Mouse (Mus musculus) heart, postnatal 0 days (tissue): Measurements from ENCODE around the gene Eif5a2. TPM values are rescaled to one million over a fixed set of nuclear protein-coding genes. Genes with fewer than 3 reads are reported as not detected.

ENCODE experiments used
- ATAC-seq: fragments of 200-750 bp; cut with Nextera tagmentation; 2 replicates; pipeline ENCODE4 v1.8.0; 2017; ENCODE audit warnings: low read depth, moderate number of reproducible peaks, moderate library complexity; ENCODE audit not compliant: insufficient read depth
- DNase-seq: peaks from one replicate; pipeline ENCODE4 v3.0.0-alpha.2; 2016; ENCODE audit warnings: low spot score
- H3K27ac ChIP-seq: fragments of 300-500 bp; sonication (generic); 2 replicates; pipeline ENCODE4 v1.5.1; 2014; ENCODE audit warnings: low read depth, mild to moderate bottlenecking
- H3K27me3 ChIP-seq: fragments of 300-500 bp; sonication (generic); 2 replicates; pipeline ENCODE4 v1.6.1; 2014; ENCODE audit warnings: low read length, mixed read lengths; ENCODE audit not compliant: control insufficient read depth, insufficient read depth
- H3K36me3 ChIP-seq: fragments of 300-500 bp; sonication (generic); replicated peaks from 2 replicates; pipeline ENCODE4 v1.6.1; 2014; ENCODE audit warnings: low read length, mixed read lengths; ENCODE audit not compliant: control insufficient read depth, insufficient read depth
- H3K4me1 ChIP-seq: fragments of 300-500 bp; sonication (generic); 2 replicates; pipeline ENCODE4 v1.6.1; 2014; ENCODE audit warnings: antibody characterized with exemption; ENCODE audit not compliant: control insufficient read depth, insufficient read depth
- H3K4me2 ChIP-seq: fragments of 300-500 bp; sonication (generic); 2 replicates; pipeline ENCODE4 v1.6.1; 2014; ENCODE audit warnings: low read depth, mild to moderate bottlenecking, low read length, moderate library complexity
- H3K4me3 ChIP-seq: fragments of 300-500 bp; sonication (generic); 2 replicates; pipeline ENCODE4 v1.5.1; 2014; ENCODE audit warnings: low read depth, low read length
- H3K9ac ChIP-seq: fragments of 300-500 bp; sonication (generic); replicated peaks from 2 replicates; pipeline ENCODE4 v1.6.1; 2014; ENCODE audit warnings: low read depth, low read length, mixed read lengths
- H3K9me3 ChIP-seq: fragments of 300-500 bp; sonication (generic); replicated peaks from 2 replicates; pipeline ENCODE4 v1.6.1; 2016; ENCODE audit warnings: low read length; ENCODE audit not compliant: control insufficient read depth
- CTCF ChIP-seq: IDR thresholded peaks from 2 replicates; pipeline ENCODE4 v1.5.1; 2016; ENCODE audit warnings: antibody characterized with exemption, control low read depth, low read depth
- EP300 ChIP-seq: IDR thresholded peaks from 2 replicates; pipeline ENCODE4 v1.6.1; 2016; ENCODE audit warnings: antibody characterized with exemption, low read depth
- WGBS: fragments of 180-500 bp; shearing (Covaris S2); extraction: QIAGEN DNeasy Blood & Tissue Kit; methylation state at CpG from one replicate; pipeline ENCODE4 v1.1.7; 2014; 5-methylcytosine and 5-hydroxymethylcytosine counted together
- polyA plus RNA-seq: library from polyadenylated mRNA; unstranded; fragments of >200 nt; fragmentation: Nextera tagmentation; extraction: Ambion mirVana; gene quantifications from 2 replicates; pipeline ENCODE4 v1.2.1, GENCODE M21; 2015
- total RNA-seq: library from RNA; depleted of rRNA; stranded (reverse); fragments of >200 nt; gene quantifications from 2 replicates; pipeline ENCODE4 v1.2.3, GENCODE M21; 2014; ENCODE audit warnings: low replicate concordance

Gene Eif5a2
- total and polyA plus RNA-seq, 2 experiments from 2014 or later: 5.2 to 5.9 TPM

DNA sequence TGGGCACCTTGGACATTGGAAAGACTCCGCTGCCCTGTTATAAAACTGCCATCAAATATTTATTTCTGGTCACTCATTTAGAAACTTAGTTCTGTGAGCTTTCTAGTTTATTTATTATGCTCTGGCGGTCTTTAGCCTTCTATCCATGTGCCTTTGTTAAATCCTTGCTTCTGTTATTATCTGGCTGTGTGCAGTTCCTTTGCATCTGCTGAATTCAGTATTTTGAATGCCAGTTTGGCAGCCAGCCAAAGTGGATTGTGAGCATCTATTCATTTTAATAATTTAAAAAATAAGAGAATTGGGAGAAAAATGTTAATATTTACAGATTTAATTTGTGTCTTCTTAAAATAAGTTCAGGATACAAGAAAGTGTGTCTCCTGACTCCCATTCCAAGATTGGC, 3.1 kb downstream of the Eif5a2 start:
- 85% methylated on average over 2 of the region's 2 CpGs for WGBS
- Histone ChIP-seq H3K36me3 (no peaks in the 10 kb centered on the region), H3K4me1 (peaks cover 10% of the 10 kb centered on the region; the same call in 1 of the 2 replicates), H3K4me3 (no peak overlapping the region), H3K4me2 (no peak overlapping the region), H3K9me3 (no peaks in the 10 kb centered on the region), H3K27ac (no peak overlapping the region), H3K9ac (no peak overlapping the region), H3K27me3 (no peaks in the 10 kb centered on the region)
- DNase-seq (no peak), ATAC-seq (no peak)
- no peak for TF ChIP-seq CTCF
- no peak for TF ChIP-seq EP300

DNA sequence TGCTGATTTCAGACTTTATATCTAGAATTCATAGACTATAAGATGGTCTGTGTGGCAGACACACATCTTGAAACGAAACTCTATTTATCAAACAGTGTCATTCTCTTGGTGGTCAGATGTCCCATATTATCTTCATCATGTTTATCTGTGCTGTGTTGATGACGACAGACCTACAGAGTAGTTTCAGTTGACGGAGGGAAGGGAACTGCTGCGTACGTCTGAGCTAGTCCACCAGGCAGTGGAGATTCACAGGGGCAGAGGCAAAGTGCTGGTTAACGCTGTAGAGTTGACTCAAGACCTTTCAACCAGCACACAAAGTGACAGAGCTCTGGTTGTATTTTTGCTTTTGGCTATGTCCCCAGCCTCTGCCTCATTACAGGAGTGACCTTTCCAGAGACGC, 13.8 kb downstream of the Eif5a2 start:
- no peak overlapping the region for H3K27ac ChIP-seq
- DNase-seq (no peak), ATAC-seq (no peak)
- no peak overlapping the region for H3K4me2 ChIP-seq
- WGBS: 72% methylated on average over 7 of the region's 7 CpGs
- no peaks in the 10 kb centered on the region for H3K4me1 ChIP-seq
- TF ChIP-seq CTCF (no peak), EP300 (no peak)
- H3K9me3 ChIP-seq: no peaks in the 10 kb centered on the region
- H3K27me3 ChIP-seq: no peaks in the 10 kb centered on the region
- H3K36me3 ChIP-seq: no peaks in the 10 kb centered on the region
- H3K4me3 ChIP-seq: no peak overlapping the region
- H3K9ac ChIP-seq: no peak overlapping the region

DNA sequence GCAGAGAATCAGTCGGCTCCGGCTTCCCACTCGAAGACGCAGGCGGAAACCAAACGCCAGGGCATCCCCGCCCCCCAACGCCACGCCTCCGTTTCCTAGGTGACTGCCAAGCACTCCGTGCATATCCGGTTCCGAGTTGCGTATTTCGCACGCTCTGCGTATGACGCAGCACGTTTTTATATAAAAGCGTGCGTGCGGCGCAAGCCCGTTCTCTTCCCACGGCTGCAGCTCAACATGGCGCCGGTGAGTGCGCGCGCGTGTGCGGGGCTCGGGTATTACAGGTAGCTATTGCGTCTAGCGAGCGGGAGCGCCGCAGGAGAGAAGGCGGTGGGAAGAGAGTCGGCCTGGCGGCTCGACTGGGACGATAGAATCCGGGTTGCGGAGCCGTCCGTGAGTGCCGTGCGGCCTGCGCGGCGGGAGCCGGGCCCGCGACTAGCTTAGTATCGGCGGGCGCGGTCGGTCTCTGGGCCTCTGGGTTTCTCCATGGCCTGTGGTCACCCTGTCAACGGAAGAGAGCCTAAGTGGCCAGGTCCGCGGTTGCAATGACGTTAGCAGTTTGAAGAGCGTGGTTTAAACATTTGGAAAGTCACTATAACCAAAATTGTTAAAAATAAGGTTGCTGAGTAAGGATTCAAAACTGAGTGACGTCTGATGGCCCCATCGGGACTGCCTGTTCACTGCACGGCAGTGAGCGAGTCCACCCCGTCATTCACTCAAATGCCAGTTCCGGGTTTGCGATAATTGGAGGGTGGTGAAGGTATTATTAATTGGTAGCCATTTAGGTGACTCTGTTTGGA, 24.4 kb downstream of the Eif5a2 start, which contains the start of gene Rpl22l1:
Rpl22l1 (plus strand) TSS at position 136 of the 797 bp plus-strand sequence.
- peak; percentile 100 for ATAC-seq

GRCm38 (mm10) chr3:28808039-28808643, 27.1 kb downstream of the Eif5a2 start:
- TF ChIP-seq CTCF (no peak), EP300 (no peak)
- Histone ChIP-seq H3K4me1 (peaks cover 3% of the 10 kb centered on the region; the same call in 1 of the 2 replicates), H3K9me3 (no peaks in the 10 kb centered on the region), H3K4me3 (no peak overlapping the region), H3K36me3 (peaks cover 19% of the 10 kb centered on the region), H3K27ac (no peak overlapping the region), H3K27me3 (no peaks in the 10 kb centered on the region), H3K4me2 (no peak overlapping the region), H3K9ac (no peak overlapping the region)
- DNase-seq (no peak), ATAC-seq (no peak)
- WGBS: 91% methylated on average over 4 of the region's 4 CpGs

More for the DNA sequence above, 24.4 kb downstream of the Eif5a2 start, which contains the start of gene Rpl22l1:
- Histone ChIP-seq H3K4me1 (peaks cover 3% of the 10 kb centered on the region; the same call in 1 of the 2 replicates), H3K27me3 (no peaks in the 10 kb centered on the region), H3K9me3 (no peaks in the 10 kb centered on the region), H3K4me2 (peak within 1 kb of the TSS; percentile 78), H3K4me3 (peak within 1 kb of the TSS; percentile 69), H3K9ac (peak within 1 kb of the TSS; percentile 69), H3K27ac (peak within 1 kb of the TSS; percentile 63), H3K36me3 (peaks cover 19% of the 10 kb centered on the region)
- WGBS: under 1% methylated on average over 71 of the region's 72 CpGs
- DNase-seq: peak; percentile 95
- TF ChIP-seq EP300 (peak; percentile 72), CTCF (no peak)

GRCm38 (mm10) chr3:28811441-28811840, 30.4 kb downstream of the Eif5a2 start:
- TF ChIP-seq EP300 (no peak), CTCF (no peak)
- Histone ChIP-seq H3K4me2 (no peak overlapping the region), H3K27ac (no peak overlapping the region), H3K4me1 (no peaks in the 10 kb centered on the region), H3K27me3 (no peaks in the 10 kb centered on the region), H3K36me3 (peaks cover 19% of the 10 kb centered on the region), H3K9ac (no peak overlapping the region), H3K4me3 (no peak overlapping the region), H3K9me3 (no peaks in the 10 kb centered on the region)
- ATAC-seq (no peak), DNase-seq (no peak)
- 59% methylated on average over 4 of the region's 4 CpGs for WGBS
